In genomic region chr2:144274741-144275140, GRCm38 (mm10) we compare ENCODE assay signal across 9 mouse cellular contexts. TPM values are rescaled to one million over a fixed set of nuclear protein-coding genes. Genes with fewer than 3 reads are reported as not detected.
DNase-seq lines count a peak whose midpoint lies in the region; ATAC-seq lines count a peak whose summit lies in the region.
"Had no signal": no experiment of that assay in that cellular context is flagged by ENCODE, and none has a peak within 500 bp of the region (broad histone marks: within the 10 kb centered on the region; RNA-seq: fewer than 3 reads in every experiment).

No protein-coding gene starts in this region.

- no peaks in the 10 kb centered on the region for H3K27me3 ChIP-seq in heart, embryonic 14.5 days (ENCODE audit: control insufficient read depth, insufficient read depth, low read length)
- no peaks in the 10 kb centered on the region for H3K27me3 ChIP-seq in liver, embryonic 12.5 days (replicated peaks)
- H3K27me3 ChIP-seq: midbrain, embryonic 12.5 days had no signal

- WGBS in heart, embryonic 14.5 days: 45% methylated on average over 8 of the region's 8 CpGs
- WGBS in liver, embryonic 12.5 days (ENCODE audit: insufficient replicate concordance): 32% methylated on average over 8 of the region's 8 CpGs

- peaks cover under 1 to 11% of the 10 kb centered on the region in 2 experiments; a peak in 2 of 4 replicates for H3K4me1 ChIP-seq in heart, embryonic 14.5 days (ENCODE audit: control insufficient read depth in 2 of 2, insufficient read depth in 2 of 2, low read length in 2 of 2)
- peaks cover 45% of the 10 kb centered on the region for H3K4me1 ChIP-seq in liver, embryonic 12.5 days

- H3K27ac ChIP-seq in heart, embryonic 14.5 days (replicated peaks in 1 of 2; ENCODE audit: control insufficient read depth in 1 of 2, insufficient read depth in 1 of 2, low read depth in 2 of 2, low read length in 2 of 2): peak overlapping the region; percentile 21 to 70
- H3K27ac ChIP-seq in liver, embryonic 12.5 days: peak overlapping the region; percentile 49; the same call in 1 of the 2 replicates
- H3K27ac ChIP-seq: midbrain, embryonic 12.5 days had no signal

- peak overlapping the region; percentile 51; the same call in 1 of the 2 replicates for H3K9ac ChIP-seq in heart, embryonic 14.5 days (ENCODE audit: low read length)
- peak overlapping the region; percentile 40; the same call in 1 of the 2 replicates for H3K9ac ChIP-seq in liver, embryonic 12.5 days
- H3K9ac ChIP-seq: midbrain, embryonic 12.5 days had no signal

- no peak overlapping the region for H3K4me3 ChIP-seq in heart, embryonic 14.5 days (ENCODE audit: control insufficient read depth in 1 of 2, insufficient read depth in 1 of 2, low read depth in 1 of 2, low read length in 2 of 2)
- peak overlapping the region; percentile 2; the same call in 1 of the 2 replicates for H3K4me3 ChIP-seq in liver, embryonic 12.5 days
- H3K4me3 ChIP-seq: midbrain, embryonic 12.5 days had no signal

- peaks cover 47% of the 10 kb centered on the region for H3K36me3 ChIP-seq in heart, embryonic 14.5 days (ENCODE audit: control insufficient read depth, insufficient read depth, low read length)
- peaks cover 55% of the 10 kb centered on the region for H3K36me3 ChIP-seq in liver, embryonic 12.5 days

- no peak for DNase-seq in heart, postnatal 25 days (ENCODE audit: low spot score)
- peak; percentile 34 for DNase-seq in thymus, postnatal 0 days (ENCODE audit: low spot score)
- DNase-seq in thymus, postnatal 10 days (ENCODE audit: low spot score in 2 of 2): no peak
- no peak for DNase-seq in layer of hippocampus, adult 18-20 months (ENCODE audit: low spot score in 2 of 2)
- DNase-seq in spleen, postnatal 14 days (ENCODE audit: low spot score in 2 of 2): no peak
- DNase-seq in frontal cortex, postnatal 10 days (ENCODE audit: low spot score in 2 of 2): no peak

- intact Hi-C loops in heart, postnatal 25 days (cut with DNase I): loop anchor here (5.0 kb wide), 2 partner anchors 93 to 267 kb away; partner anchors contain the start of genes Kat14 and Pet117

- no peak overlapping the region for H3K4me2 ChIP-seq in heart, embryonic 14.5 days (ENCODE audit: low read length)
- peak overlapping the region; percentile 40 for H3K4me2 ChIP-seq in liver, embryonic 12.5 days
- H3K4me2 ChIP-seq: midbrain, embryonic 12.5 days had no signal

- ATAC-seq in heart, embryonic 14.5 days (ENCODE audit: insufficient number of reproducible peaks, insufficient read depth, low FRiP score, low read depth): no peak
- ATAC-seq in liver, embryonic 12.5 days: no peak

- H3K9me3 ChIP-seq in heart, embryonic 14.5 days (ENCODE audit: control insufficient read depth, low read length): no peaks in the 10 kb centered on the region
- no peaks in the 10 kb centered on the region for H3K9me3 ChIP-seq in liver, embryonic 12.5 days (replicated peaks)
- H3K9me3 ChIP-seq: midbrain, embryonic 12.5 days had no signal

RNA-seq across cellular contexts. Expression of gene Snx5, which starts 4.0 kb away (rescaled TPM):
- polyA plus RNA-seq in heart, embryonic 14.5 days (2014; fragmentation: Nextera tagmentation; extraction: Ambion mirVana): 96.4 and 99.9 TPM in 2 replicates
- total RNA-seq in heart, postnatal 25 days (2021): 10 to 100 TPM; 47.7 to 48.8 TPM
- 123 and 126 TPM in 2 replicates for polyA plus RNA-seq in thymus, postnatal 0 days (2015; fragmentation: Nextera tagmentation; extraction: Ambion mirVana)
- polyA plus RNA-seq in liver, embryonic 12.5 days (2016; fragmentation: Nextera tagmentation; extraction: Ambion mirVana): 104 and 107 TPM in 2 replicates
- total RNA-seq in layer of hippocampus, adult 18-20 months (2021): 10 to 100 TPM; 67.4 to 73.2 TPM

RNA-seq across cellular contexts. Expression of gene Mgme1, which starts 4.3 kb away (rescaled TPM):
- 21.2 and 21.8 TPM in 2 replicates for polyA plus RNA-seq in heart, embryonic 14.5 days (2014; fragmentation: Nextera tagmentation; extraction: Ambion mirVana)
- total RNA-seq in heart, postnatal 25 days (2021): 10 to 100 TPM; 12.3 to 12.4 TPM
- polyA plus RNA-seq in thymus, postnatal 0 days (2015; fragmentation: Nextera tagmentation; extraction: Ambion mirVana): 15.7 and 17.0 TPM in 2 replicates
- 17.4 and 19.0 TPM in 2 replicates for polyA plus RNA-seq in liver, embryonic 12.5 days (2016; fragmentation: Nextera tagmentation; extraction: Ambion mirVana)
- total RNA-seq in layer of hippocampus, adult 18-20 months (2021): 1 to 10 TPM; 6.2 to 6.7 TPM

RNA-seq across cellular contexts. Expression of gene Ovol2, which starts 57.2 kb away (rescaled TPM):
- polyA plus RNA-seq in heart, embryonic 14.5 days (2014; fragmentation: Nextera tagmentation; extraction: Ambion mirVana): 0.18 TPM in 1 of 2 replicates, not detected in the other
- total RNA-seq in heart, postnatal 25 days (2021): not detected
- 0.13 and 0.31 TPM in 2 replicates for polyA plus RNA-seq in thymus, postnatal 0 days (2015; fragmentation: Nextera tagmentation; extraction: Ambion mirVana)
- polyA plus RNA-seq in liver, embryonic 12.5 days (2016; fragmentation: Nextera tagmentation; extraction: Ambion mirVana): 0.08 TPM in 1 of 2 replicates, not detected in the other
- 1 to 10 TPM; 1.6 to 1.9 TPM for total RNA-seq in layer of hippocampus, adult 18-20 months (2021)
- polyA plus RNA-seq: midbrain, embryonic 12.5 days had no signal
